Mouse (Mus musculus) heart, adult 2 months (tissue): Measurements from ENCODE around the gene Syn3. TPM values are rescaled to one million over a fixed set of nuclear protein-coding genes. Genes with fewer than 3 reads are reported as not detected.
"Not testable (repeated sequence)": the region's sequence is repeated elsewhere in the genome, so short reads cannot be mapped to it uniquely, and the experiment has no call there.

Experiments
- DNase-seq, 2 experiments: peaks; one replicate each; pipeline ENCODE4 v3.0.0; 2021
- H3K27ac ChIP-seq: fragments of 200-600 bp; 2 replicates; pipeline ENCODE4 v1.8.1; 2022
- H3K27me3 ChIP-seq: fragments of 200-500 bp; 2 replicates; pipeline ENCODE4 v1.6.1; 2012; ENCODE audit warnings: mild to moderate bottlenecking, low read length, inconsistent platforms, mixed read lengths; ENCODE audit not compliant: control insufficient read depth, insufficient read depth
- H3K36me3 ChIP-seq: fragments of 200-500 bp; 2 replicates; pipeline ENCODE4 v1.6.1; 2012; ENCODE audit warnings: low read length, inconsistent platforms; ENCODE audit not compliant: control insufficient read depth, insufficient read depth
- H3K4me1 ChIP-seq: fragments of 200-500 bp; 2 replicates; pipeline ENCODE4 v1.6.1; 2011; ENCODE audit warnings: low read length; ENCODE audit not compliant: control insufficient read depth, insufficient read depth
- H3K4me3 ChIP-seq: fragments of 200-600 bp; 2 replicates; pipeline ENCODE4 v1.8.1; 2022
- H3K79me2 ChIP-seq: fragments of 200-500 bp; replicated peaks from 2 replicates; pipeline ENCODE4 v1.6.1; 2012; ENCODE audit warnings: mild to moderate bottlenecking, inconsistent platforms, low read length, moderate library complexity, mixed read lengths; ENCODE audit not compliant: control insufficient read depth, insufficient read depth
- H3K9ac ChIP-seq: fragments of 200-500 bp; 2 replicates; pipeline ENCODE4 v1.6.1; 2012; ENCODE audit warnings: low read depth, mild to moderate bottlenecking, control low read depth, inconsistent platforms, low read length, mixed read lengths
- CTCF ChIP-seq: fragments of 200-600 bp; IDR thresholded peaks from 2 replicates; pipeline ENCODE4 v1.8.1; 2022; ENCODE audit warnings: antibody characterized with exemption, mild to moderate bottlenecking, moderate library complexity
- EP300 ChIP-seq: fragments of 200-500 bp; IDR thresholded peaks from 2 replicates; pipeline ENCODE4 v1.6.1; 2011; ENCODE audit warnings: low read depth, low read length, control low read depth; ENCODE audit not compliant: insufficient read depth
- POLR2A ChIP-seq: fragments of 200-500 bp; IDR thresholded peaks from 2 replicates; pipeline ENCODE4 v1.6.1; 2011; ENCODE audit warnings: mild to moderate bottlenecking, low read depth, low read length, control low read depth; ENCODE audit not compliant: insufficient read depth
- WGBS: fragments of 180-500 bp; shearing (Covaris S2); methylation state at CpG from one replicate; pipeline ENCODE4 v1.1.7; 2018; 5-methylcytosine and 5-hydroxymethylcytosine counted together
- intact Hi-C: fragments of 180-260 bp; cut with DNase I; formaldehyde crosslinking; loops from one replicate; pipeline ENCODE4 v1.15.1; 2025
- polyA plus RNA-seq: library from polyadenylated mRNA; depleted of rRNA; stranded (reverse); fragments of >200 nt; gene quantifications from 2 replicates; pipeline ENCODE4 v1.2.3, GENCODE M21; 2012
- total RNA-seq, 2 experiments: library from RNA; stranded (reverse); gene quantifications; 2 replicates each; pipeline ENCODE4 v1.2.3; 2021

The Syn3 gene
- total and polyA plus RNA-seq, 3 experiments = 0.31 to 0.75 (median 0.41) TPM

- peaks cover 2% of the 10 kb centered on the region; the same call in 1 of the 2 replicates for H3K4me1 ChIP-seq
- H3K36me3 ChIP-seq = no peaks in the 10 kb centered on the region
- H3K4me3 ChIP-seq = no peak overlapping the region
- H3K27me3 ChIP-seq = no peaks in the 10 kb centered on the region
- no peaks in the 10 kb centered on the region for H3K79me2 ChIP-seq
- TF ChIP-seq CTCF (no peak), POLR2A (no peak), EP300 (no peak)
- DNase-seq = no peak
- H3K9ac ChIP-seq = no peak overlapping the region
- WGBS = 59% methylated on average over 2 of the region's 2 CpGs
- intact Hi-C loops = no loop called here
- no peak overlapping the region for H3K27ac ChIP-seq
Measured at GRCm38 (mm10) chr10:86445207-86445606, 53.5 kb downstream of the Syn3 start.

- H3K36me3 ChIP-seq = no peaks in the 10 kb centered on the region
- H3K4me3 ChIP-seq = no peak overlapping the region
- H3K27me3 ChIP-seq = no peaks in the 10 kb centered on the region
- H3K9ac ChIP-seq = no peak overlapping the region
- 69% methylated on average over 3 of the region's 3 CpGs for WGBS
- no peak overlapping the region for H3K27ac ChIP-seq
- H3K79me2 ChIP-seq = no peaks in the 10 kb centered on the region
- TF ChIP-seq POLR2A = no peak
- no peak for TF ChIP-seq CTCF
- no peak for TF ChIP-seq EP300
- intact Hi-C loops = no loop called here
- H3K4me1 ChIP-seq = peaks cover 2% of the 10 kb centered on the region; the same call in 1 of the 2 replicates
- DNase-seq = no peak
Measured at GRCm38 (mm10) chr10:86444665-86445064, 54.0 kb downstream of the Syn3 start.

GRCm38 (mm10) chr10:86441765-86442164 is 56.9 kb downstream of the Syn3 start:
- Histone ChIP-seq H3K79me2 (no peaks in the 10 kb centered on the region), H3K4me3 (no peak overlapping the region), H3K36me3 (no peaks in the 10 kb centered on the region), H3K4me1 (peaks cover 2% of the 10 kb centered on the region; the same call in 1 of the 2 replicates), H3K27ac (no peak overlapping the region), H3K27me3 (no peaks in the 10 kb centered on the region), H3K9ac (no peak overlapping the region)
- intact Hi-C loops = no loop called here
- 66% methylated on average over 3 of the region's 3 CpGs for WGBS
- no peak for DNase-seq
- TF ChIP-seq CTCF (no peak), EP300 (no peak), POLR2A (no peak)

- intact Hi-C loops = no loop called here
- no peaks in the 10 kb centered on the region for H3K36me3 ChIP-seq
- WGBS = 87% methylated on average over 4 of the region's 4 CpGs
Measured at GRCm38 (mm10) chr10:86439640-86440039, 59.1 kb downstream of the Syn3 start.

GRCm38 (mm10) chr10:86437294-86437693 is 61.4 kb downstream of the Syn3 start:
- 92% methylated on average over 11 of the region's 11 CpGs for whole genome bisulfite sequencing
- Histone ChIP-seq H3K27me3 (no peaks in the 10 kb centered on the region), H3K4me3 (no peak overlapping the region), H3K9ac (no peak overlapping the region), H3K27ac (no peak overlapping the region), H3K36me3 (no peaks in the 10 kb centered on the region), H3K79me2 (no peaks in the 10 kb centered on the region), H3K4me1 (no peaks in the 10 kb centered on the region)
- TF ChIP-seq POLR2A (no peak), EP300 (no peak), CTCF (no peak)
- intact Hi-C loops = no loop called here
- DNase-seq = no peak

More at GRCm38 (mm10) chr10:86439640-86440039, 59.1 kb downstream of the Syn3 start:
- TF ChIP-seq CTCF = no peak
- H3K79me2 ChIP-seq = no peaks in the 10 kb centered on the region
- no peak overlapping the region for H3K27ac ChIP-seq
- no peaks in the 10 kb centered on the region for H3K27me3 ChIP-seq
- H3K9ac ChIP-seq = no peak overlapping the region
- H3K4me3 ChIP-seq = no peak overlapping the region
- no peaks in the 10 kb centered on the region for H3K4me1 ChIP-seq
- no peak for DNase-seq

- H3K4me1 ChIP-seq, H3K4me3 ChIP-seq, H3K27me3 ChIP-seq, DNase-seq, H3K79me2 ChIP-seq, H3K36me3 ChIP-seq, H3K27ac ChIP-seq, H3K9ac ChIP-seq, intact Hi-C loops: not testable (repeated sequence)
- 82% methylated on average over 4 of the region's 4 CpGs for WGBS
Measured at GRCm38 (mm10) chr10:86435006-86435405, 63.7 kb downstream of the Syn3 start.

- Histone ChIP-seq H3K79me2 (no peaks in the 10 kb centered on the region), H3K4me3 (no peak overlapping the region), H3K27me3 (no peaks in the 10 kb centered on the region; the same call in 1 of the 2 replicates), H3K9ac (no peak overlapping the region), H3K36me3 (no peaks in the 10 kb centered on the region), H3K27ac (no peak overlapping the region), H3K4me1 (peaks cover 3% of the 10 kb centered on the region)
- no peak for TF ChIP-seq EP300
- no peak for TF ChIP-seq POLR2A
- no peak for TF ChIP-seq CTCF
- no peak for DNase-seq
- intact Hi-C loops = no loop called here
- WGBS = 76% methylated on average over 3 of the region's 3 CpGs
Measured at GRCm38 (mm10) chr10:86429651-86430050, 69.0 kb downstream of the Syn3 start.
